Mouse (Mus musculus): ENCODE measurements around the gene Olfr691. TPM values are rescaled to one million over a fixed set of nuclear protein-coding genes. Genes with fewer than 3 reads are reported as not detected.

Olfr691 gene
- polyA plus RNA-seq, 1 experiment from 2014 or later = not detected

Other genes with a start within 250 kb of the Olfr691 start
- gene Olfr680-ps1, start 249.5 kb downstream of the Olfr691 start, polyA plus RNA-seq (2015; fragmentation: Nextera tagmentation; extraction: Ambion mirVana) = not detected in 2 replicates
- gene Olfr681, start 225.4 kb downstream of the Olfr691 start, polyA plus RNA-seq (2015; fragmentation: Nextera tagmentation; extraction: Ambion mirVana) = not detected in 2 replicates
- not detected in 2 replicates for gene Olfr683, start 195.3 kb downstream of the Olfr691 start, polyA plus RNA-seq (2015; fragmentation: Nextera tagmentation; extraction: Ambion mirVana)
- not detected in 2 replicates for gene Olfr684, start 178.6 kb downstream of the Olfr691 start, polyA plus RNA-seq (2015; fragmentation: Nextera tagmentation; extraction: Ambion mirVana)
- gene Olfr685, start 156.3 kb downstream of the Olfr691 start, polyA plus RNA-seq (2015; fragmentation: Nextera tagmentation; extraction: Ambion mirVana) = not detected in 2 replicates
- gene Olfr686, start 134.8 kb downstream of the Olfr691 start, polyA plus RNA-seq (2015; fragmentation: Nextera tagmentation; extraction: Ambion mirVana) = not detected in 2 replicates
- gene Olfr688, start 54.2 kb downstream of the Olfr691 start, polyA plus RNA-seq (2015; fragmentation: Nextera tagmentation; extraction: Ambion mirVana) = not detected in 2 replicates
- not detected in 2 replicates for gene Olfr689, start 31.1 kb downstream of the Olfr691 start, polyA plus RNA-seq (2015; fragmentation: Nextera tagmentation; extraction: Ambion mirVana)
- not detected in 2 replicates for gene Olfr690, start 8.2 kb downstream of the Olfr691 start, polyA plus RNA-seq (2015; fragmentation: Nextera tagmentation; extraction: Ambion mirVana)
- gene Olfr692, start 26.0 kb upstream of the Olfr691 start, polyA plus RNA-seq (2015; fragmentation: Nextera tagmentation; extraction: Ambion mirVana) = not detected in 2 replicates
- gene Gm5901, start 32.8 kb upstream of the Olfr691 start, polyA plus RNA-seq (2015; fragmentation: Nextera tagmentation; extraction: Ambion mirVana) = not detected in 2 replicates
- 44.2 and 44.9 TPM in 2 replicates for gene Fam160a2, start 57.8 kb upstream of the Olfr691 start, polyA plus RNA-seq (2015; fragmentation: Nextera tagmentation; extraction: Ambion mirVana)
- gene Cnga4, start 62.3 kb upstream of the Olfr691 start, polyA plus RNA-seq (2015; fragmentation: Nextera tagmentation; extraction: Ambion mirVana) = 0.06 TPM in 1 of 2 replicates, not detected in the other
- 0.10 and 0.13 TPM in 2 replicates for gene Cckbr, start 83.5 kb upstream of the Olfr691 start, polyA plus RNA-seq (2015; fragmentation: Nextera tagmentation; extraction: Ambion mirVana)
- 80.5 and 86.6 TPM in 2 replicates for gene Cavin3, start 140.0 kb upstream of the Olfr691 start, polyA plus RNA-seq (2015; fragmentation: Nextera tagmentation; extraction: Ambion mirVana)
- gene Smpd1, start 212.1 kb upstream of the Olfr691 start, polyA plus RNA-seq (2015; fragmentation: Nextera tagmentation; extraction: Ambion mirVana) = 32.8 and 33.0 TPM in 2 replicates
- gene Apbb1, start 239.4 kb upstream of the Olfr691 start, polyA plus RNA-seq (2015; fragmentation: Nextera tagmentation; extraction: Ambion mirVana) = 29.2 and 35.2 TPM in 2 replicates